Mouse (Mus musculus): ENCODE data around the gene Cd5.

DNA sequence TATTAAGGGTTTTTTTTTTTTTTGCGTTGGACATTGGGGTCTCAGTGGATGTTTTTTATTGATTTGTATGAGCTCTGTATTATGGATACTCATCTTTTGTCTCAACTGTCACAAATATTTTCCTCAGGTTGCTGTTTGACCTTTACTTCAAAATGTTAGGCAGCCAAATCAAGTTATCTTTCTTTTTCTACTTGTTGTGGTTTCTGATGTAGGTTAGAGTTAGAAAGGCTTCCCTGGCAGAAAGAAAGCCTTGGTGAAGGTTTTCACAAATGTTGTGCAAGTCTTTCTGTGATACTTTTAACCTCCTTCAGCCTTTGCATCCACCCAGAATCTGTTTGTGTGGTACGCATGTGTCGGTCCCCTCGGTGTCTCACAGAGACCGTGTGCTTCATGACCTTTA lies 13.8 kb upstream of the Cd5 start:
- TF ChIP-seq CTCF (IDR thresholded peaks at IDR 0.05; ENCODE audit: borderline replicate concordance, extremely low read depth, insufficient read depth, insufficient read length) (no peak), POLR2A (IDR thresholded peaks at IDR 0.05; ENCODE audit: borderline replicate concordance, extremely low read depth, insufficient read depth, insufficient read length, poor library complexity, severe bottlenecking) (no peak)
